Mouse (Mus musculus) granulocyte monocyte progenitor cell, adult 5-6 weeks (primary cell): ENCODE data around the gene Txndc12. TPM values are rescaled to one million over a fixed set of nuclear protein-coding genes. Genes with fewer than 3 reads are reported as not detected.

Experiments
- ATAC-seq: replicated peaks from 2 replicates; pipeline ENCODE4 v1.8.0; 2016; ENCODE audit warnings: mild to moderate bottlenecking, moderate TSS enrichment, inconsistent platforms; ENCODE audit not compliant: poor library complexity, severe bottlenecking
- total RNA-seq, 2 experiments: library from RNA; stranded (forward) in 1 of 2; stranded (reverse) in 1 of 2; fragments of 200-712, 200-1000 nt in 1 of 2; fragments of >200 nt in 1 of 2; fragmentation: Nextera tagmentation in 1 of 2; gene quantifications; 2 replicates each; pipeline ENCODE4 v1.2.3; 2014 to 2017

Gene Txndc12
- total RNA-seq (2014; fragmentation: Nextera tagmentation) = 58.9 and 92.9 TPM in 2 replicates
- total RNA-seq (2017) = 101 and 120 TPM in 2 replicates

GRCm38 (mm10) chr4:108834115-108834970 lies at the start of gene Txndc12:
TSS of gene Txndc12 (plus strand) at chr4:108834601.
- peak; percentile 52 for ATAC-seq

- ATAC-seq = peak; percentile 93
These were observed 45.0 kb upstream of the Txndc12 start for GRCm38 (mm10) chr4:108789258-108789936.

DNA sequence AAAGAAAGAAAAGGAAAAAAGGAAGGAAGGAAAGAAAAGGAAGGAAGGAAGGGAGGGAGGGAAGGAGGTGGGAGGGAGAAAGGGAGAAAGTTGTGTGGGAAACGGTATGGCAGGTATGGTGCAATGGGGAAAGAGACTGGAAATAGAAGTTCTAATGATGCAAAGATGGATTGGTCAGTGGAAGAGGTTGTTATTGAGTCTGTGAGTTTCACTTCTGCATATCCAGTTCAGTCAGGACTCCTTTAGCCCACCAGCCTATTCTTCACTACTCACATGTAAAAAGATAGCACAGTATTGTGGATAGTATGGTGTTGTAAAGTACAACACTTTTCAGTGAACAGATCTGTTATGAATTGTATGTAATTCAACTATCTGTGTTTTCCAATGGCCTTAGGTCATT lies 43.9 kb upstream of the Txndc12 start:
- ATAC-seq = peak; percentile 84

- no peak for ATAC-seq
These were observed 40.5 kb upstream of the Txndc12 start for GRCm38 (mm10) chr4:108793941-108794340.

GRCm38 (mm10) chr4:108796701-108797100 lies 37.7 kb upstream of the Txndc12 start:
- no peak for ATAC-seq

DNA sequence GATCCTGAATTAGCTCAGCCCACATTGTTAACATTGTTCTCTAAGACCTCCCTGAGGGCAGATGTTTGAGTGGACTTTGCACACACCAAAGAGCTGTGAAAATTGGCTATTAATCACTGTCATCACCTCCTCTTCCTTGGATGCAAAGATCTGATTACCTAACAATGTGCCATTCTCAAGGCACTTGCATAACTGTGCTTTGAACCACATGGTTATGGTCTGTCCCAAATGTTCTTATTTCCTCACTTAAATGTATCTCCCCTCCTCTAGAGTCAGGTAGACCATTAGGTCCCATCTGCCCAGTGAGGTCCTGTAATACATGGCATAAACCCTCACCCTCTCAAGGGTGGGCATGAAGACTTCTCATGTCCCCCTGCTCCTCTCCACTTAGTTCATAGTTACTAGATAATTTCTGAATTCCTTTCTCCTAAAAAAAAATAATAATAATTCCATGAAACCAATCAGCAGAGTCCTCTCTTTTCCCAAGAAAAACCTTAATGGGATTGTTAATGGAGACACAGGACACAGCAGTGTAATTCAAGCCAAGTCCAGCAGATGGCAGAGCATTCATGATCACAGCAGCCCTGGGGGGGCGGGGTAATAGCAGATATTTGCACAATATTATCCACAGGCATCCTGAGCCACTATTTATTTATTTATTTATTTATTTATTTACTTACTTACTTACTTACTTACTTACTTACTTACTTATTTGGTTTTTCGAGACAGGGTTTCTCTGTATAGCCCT lies 36.1 kb upstream of the Txndc12 start:
- peak; percentile 79 for ATAC-seq

- no peak for ATAC-seq
These were observed 30.9 kb upstream of the Txndc12 start for GRCm38 (mm10) chr4:108803535-108803934.

GRCm38 (mm10) chr4:108811142-108811541 lies 23.3 kb upstream of the Txndc12 start:
- ATAC-seq = no peak

DNA sequence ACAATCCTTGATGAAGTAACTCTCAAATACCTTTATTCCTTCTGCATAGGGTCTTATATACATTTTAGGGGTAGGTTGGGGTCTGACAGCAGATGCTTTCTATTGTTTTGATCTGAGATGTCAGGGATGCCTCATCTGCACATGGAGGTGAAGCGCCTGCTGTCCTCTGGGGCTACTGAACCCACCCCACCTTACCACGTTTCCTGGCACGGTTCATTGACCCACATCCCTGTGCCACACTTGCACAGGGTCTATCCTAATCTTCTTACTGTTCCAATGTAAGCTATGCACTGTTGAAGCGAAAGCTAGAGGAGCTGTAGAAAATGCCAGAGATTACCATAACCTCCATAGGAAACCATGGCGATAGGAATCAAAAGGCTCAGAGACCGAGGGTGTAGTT lies 22.9 kb upstream of the Txndc12 start:
- ATAC-seq = no peak

DNA sequence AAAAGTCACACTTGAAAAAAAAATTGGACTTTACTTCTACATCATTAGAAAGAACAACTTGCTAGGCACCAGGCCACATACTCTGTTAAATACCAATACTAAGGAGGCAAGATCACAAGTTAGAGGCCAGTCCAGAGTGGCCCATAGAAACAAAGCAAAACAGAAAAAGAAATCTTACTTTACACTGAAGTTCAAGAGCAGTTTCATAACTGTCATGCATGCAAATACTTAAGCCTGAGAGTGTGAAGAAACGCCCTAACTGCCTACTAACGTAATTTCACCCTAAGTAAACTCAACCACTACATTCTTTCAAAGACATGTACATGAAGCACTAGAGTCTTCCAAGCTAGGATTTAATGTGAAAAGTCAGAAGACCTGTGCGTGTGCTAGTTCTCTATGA lies 8.7 kb upstream of the Txndc12 start:
- ATAC-seq = no peak

- no peak for ATAC-seq
These were observed 8.3 kb upstream of the Txndc12 start for GRCm38 (mm10) chr4:108826096-108826495.

DNA sequence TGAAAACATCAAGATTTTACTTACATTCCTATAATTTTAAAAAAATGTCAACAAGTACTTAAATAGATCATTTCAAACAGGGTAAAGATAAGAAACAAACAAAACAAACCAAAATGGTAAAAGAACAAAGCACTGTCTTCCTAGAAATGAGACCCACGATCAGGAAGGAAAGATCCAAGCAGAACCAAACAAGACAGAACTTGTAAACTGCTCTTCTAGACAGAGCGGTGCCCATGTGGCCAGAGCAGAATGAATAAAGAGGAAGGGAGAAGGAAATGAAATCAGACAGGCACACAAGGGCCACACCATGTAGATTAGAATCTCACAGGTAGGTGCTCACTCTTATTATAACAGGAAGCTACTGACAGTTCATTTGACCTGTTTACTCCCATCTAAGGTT lies 7.8 kb upstream of the Txndc12 start:
- ATAC-seq = no peak

DNA sequence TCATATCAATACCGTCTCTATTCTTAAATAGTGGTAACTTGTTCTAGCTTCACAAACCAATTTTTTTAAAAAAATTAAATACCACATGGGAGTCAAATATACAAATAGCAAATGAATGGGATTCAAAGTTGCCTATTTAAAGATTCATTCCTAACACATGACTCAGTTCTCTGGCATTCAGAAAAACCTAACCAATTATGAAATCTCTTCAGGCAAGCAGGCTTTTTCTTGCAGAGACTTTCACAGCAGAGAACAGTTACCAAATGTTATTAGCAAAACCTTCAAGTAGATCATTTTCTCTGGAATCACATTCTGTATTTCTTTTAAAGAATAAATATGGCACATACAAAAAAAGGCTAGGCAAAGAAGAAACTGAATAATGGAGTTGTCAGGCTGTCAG lies 3.7 kb upstream of the Txndc12 start:
- ATAC-seq = no peak

GRCm38 (mm10) chr4:108832916-108833827 lies 1.2 kb upstream of the Txndc12 start, which contains the start of gene Btf3l4:
TSS of gene Btf3l4 (minus strand) at chr4:108833614.
- peak; percentile 82 for ATAC-seq

GRCm38 (mm10) chr4:108833828-108834114 lies 630 bp upstream of the Txndc12 start:
- ATAC-seq = peak; percentile 69

DNA sequence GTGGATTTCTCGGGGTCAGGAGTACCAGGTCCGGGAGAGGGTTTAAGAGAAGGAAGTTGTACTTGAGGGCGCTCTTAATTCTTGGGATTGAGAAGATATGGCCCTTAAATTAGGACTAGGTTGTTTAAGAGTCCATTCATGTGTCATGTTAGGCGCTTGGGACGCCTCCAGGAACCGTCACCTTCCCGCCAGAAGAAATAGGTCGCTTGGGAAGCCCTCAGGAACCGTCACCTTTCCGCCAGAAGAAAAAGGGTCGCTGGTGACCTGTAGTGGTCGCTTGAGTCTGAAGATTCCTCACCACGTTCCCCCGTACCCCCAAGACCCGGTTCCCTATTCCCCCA lies 540 bp downstream of the Txndc12 start:
- ATAC-seq = no peak

GRCm38 (mm10) chr4:108835496-108835895 lies 1.1 kb downstream of the Txndc12 start:
- ATAC-seq = no peak

- no peak for ATAC-seq
These were observed 3.6 kb downstream of the Txndc12 start for GRCm38 (mm10) chr4:108838031-108838430.

- ATAC-seq = no peak
These were observed 7.6 kb downstream of the Txndc12 start for GRCm38 (mm10) chr4:108841920-108842578.

- no peak for ATAC-seq
These were observed 8.9 kb downstream of the Txndc12 start for GRCm38 (mm10) chr4:108843336-108843735.
